Mouse (Mus musculus) mesoderm, embryonic 11.5 days (tissue): ENCODE results near the gene Sema4d.

Experiments used
- DNase-seq: peaks from one replicate; pipeline ENCODE4 v3.0.0-alpha.2; 2012; ENCODE audit warnings: low read depth, low spot score

Gene Sema4d

GRCm38 (mm10) chr13:51778351-51778982 is 15.1 kb downstream of the Sema4d start:
- no peak for DNase-seq

- DNase-seq = no peak
Measured at GRCm38 (mm10) chr13:51777738-51778274, 15.7 kb downstream of the Sema4d start.

- no peak for DNase-seq
Measured at GRCm38 (mm10) chr13:51777048-51777737, 16.4 kb downstream of the Sema4d start.

GRCm38 (mm10) chr13:51776160-51776737 is 17.3 kb downstream of the Sema4d start:
- no peak for DNase-seq

- no peak for DNase-seq
Measured at GRCm38 (mm10) chr13:51771802-51772206, 21.7 kb downstream of the Sema4d start.

- no peak for DNase-seq
Measured at GRCm38 (mm10) chr13:51770647-51771427, 22.7 kb downstream of the Sema4d start.

- no peak for DNase-seq
Measured at GRCm38 (mm10) chr13:51767991-51768761, 25.4 kb downstream of the Sema4d start.

- no peak for DNase-seq
Measured at GRCm38 (mm10) chr13:51767513-51767912, 26.0 kb downstream of the Sema4d start.

GRCm38 (mm10) chr13:51766756-51767155 is 26.8 kb downstream of the Sema4d start:
- no peak for DNase-seq

- DNase-seq = no peak
Measured at GRCm38 (mm10) chr13:51765369-51765768, 28.2 kb downstream of the Sema4d start.

GRCm38 (mm10) chr13:51763019-51763698 is 30.4 kb downstream of the Sema4d start:
- no peak for DNase-seq

GRCm38 (mm10) chr13:51761186-51761813 is 32.2 kb downstream of the Sema4d start:
- DNase-seq = no peak

- no peak for DNase-seq
Measured at GRCm38 (mm10) chr13:51759256-51759987, 34.1 kb downstream of the Sema4d start.

- DNase-seq = no peak
Measured at GRCm38 (mm10) chr13:51758428-51758827, 35.1 kb downstream of the Sema4d start.

GRCm38 (mm10) chr13:51757099-51757498 is 36.4 kb downstream of the Sema4d start:
- DNase-seq = no peak

- no peak for DNase-seq
Measured at GRCm38 (mm10) chr13:51756563-51756962, 37.0 kb downstream of the Sema4d start.

GRCm38 (mm10) chr13:51756019-51756418 is 37.5 kb downstream of the Sema4d start:
- no peak for DNase-seq

- no peak for DNase-seq
Measured at GRCm38 (mm10) chr13:51755584-51755983, 38.0 kb downstream of the Sema4d start.

- no peak for DNase-seq
Measured at GRCm38 (mm10) chr13:51754559-51755126, 38.9 kb downstream of the Sema4d start.
